In the genomic region with DNA sequence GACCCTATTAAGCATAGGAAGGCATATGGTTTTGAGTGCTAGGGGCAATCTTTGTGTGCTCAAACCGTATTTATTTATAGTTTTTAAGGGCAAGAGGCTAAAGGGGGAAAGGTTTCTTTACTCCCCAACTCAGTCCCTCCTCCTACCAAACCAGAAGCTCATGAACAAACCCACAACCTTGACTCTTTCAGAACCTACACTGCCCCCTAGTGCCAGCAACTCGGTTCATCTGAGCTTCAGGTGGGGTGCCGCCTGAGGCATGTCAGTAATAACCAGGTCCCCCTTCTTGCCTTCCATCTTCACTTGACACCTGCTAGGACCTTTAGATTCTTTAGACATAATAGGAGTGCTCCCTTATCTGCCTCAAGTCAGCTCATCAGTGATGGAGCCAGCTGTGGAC, we compare ENCODE assay signal across 10 mouse cellular contexts. TPM values are rescaled to one million over a fixed set of nuclear protein-coding genes. Genes with fewer than 3 reads are reported as not detected.
DNase-seq lines count a peak whose midpoint lies in the region; ATAC-seq and TF ChIP-seq lines count a peak whose summit lies in the region.
"Had no signal": no experiment of that assay in that cellular context is flagged by ENCODE, and none has a peak within 500 bp of the region (broad histone marks: within the 10 kb centered on the region; RNA-seq: fewer than 3 reads in every experiment).

No protein-coding gene starts in this region.

- H3K4me3 ChIP-seq in embryonic facial prominence, embryonic 11.5 days (ENCODE audit: low read depth, low read length) = no peak overlapping the region
- H3K4me3 ChIP-seq in embryonic facial prominence, embryonic 10.5 days = no peak overlapping the region
- no peak overlapping the region for H3K4me3 ChIP-seq in stomach, postnatal 0 days (ENCODE audit: low read depth, low read length)
- H3K4me3 ChIP-seq: limb, embryonic 13.5 days had no signal

- no peaks in the 10 kb centered on the region for H3K9me3 ChIP-seq in embryonic facial prominence, embryonic 11.5 days (replicated peaks; ENCODE audit: control insufficient read depth, low read length)
- H3K9me3 ChIP-seq in embryonic facial prominence, embryonic 10.5 days = no peaks in the 10 kb centered on the region
- no peaks in the 10 kb centered on the region for H3K9me3 ChIP-seq in stomach, postnatal 0 days (ENCODE audit: control insufficient read depth, low read length)
- H3K9me3 ChIP-seq: G1E; limb, embryonic 13.5 days had no signal

- WGBS in embryonic facial prominence, embryonic 11.5 days = 42% methylated on average over 3 of the region's 3 CpGs
- 57% methylated on average over 3 of the region's 3 CpGs for WGBS in embryonic facial prominence, embryonic 10.5 days
- 29% methylated on average over 3 of the region's 3 CpGs for WGBS in stomach, postnatal 0 days

- no peaks in the 10 kb centered on the region for H3K36me3 ChIP-seq in embryonic facial prominence, embryonic 11.5 days (replicated peaks; ENCODE audit: control insufficient read depth, insufficient read depth, low read depth, low read length)
- H3K36me3 ChIP-seq in embryonic facial prominence, embryonic 10.5 days (replicated peaks) = no peaks in the 10 kb centered on the region
- H3K36me3 ChIP-seq in stomach, postnatal 0 days (ENCODE audit: control insufficient read depth, insufficient read depth, low read length) = no peaks in the 10 kb centered on the region
- H3K36me3 ChIP-seq: G1E; limb, embryonic 13.5 days had no signal

- TF ChIP-seq CTCF in stomach, postnatal 0 days (IDR thresholded peaks at IDR 0.05; ENCODE audit: low read depth) = peak; percentile 68

- TF ChIP-seq EP300 in stomach, postnatal 0 days (optimal IDR thresholded peaks at IDR 0.05) = no peak

- no peak overlapping the region for H3K27ac ChIP-seq in embryonic facial prominence, embryonic 11.5 days (replicated peaks; ENCODE audit: low read depth, low read length)
- no peak overlapping the region for H3K27ac ChIP-seq in embryonic facial prominence, embryonic 10.5 days (replicated peaks)
- H3K27ac ChIP-seq in stomach, postnatal 0 days (replicated peaks) = no peak overlapping the region
- H3K27ac ChIP-seq: limb, embryonic 13.5 days had no signal

- no peak for ATAC-seq in embryonic facial prominence, embryonic 11.5 days (replicated peaks; ENCODE audit: insufficient number of reproducible peaks, low FRiP score, low TSS enrichment, low read depth)
- no peak for ATAC-seq in stomach, postnatal 0 days (ENCODE audit: low FRiP score, low TSS enrichment)

- H3K4me2 ChIP-seq in embryonic facial prominence, embryonic 11.5 days (ENCODE audit: low read depth, low read length) = no peak overlapping the region
- H3K4me2 ChIP-seq in stomach, postnatal 0 days (replicated peaks; ENCODE audit: low read depth) = no peak overlapping the region
- H3K4me2 ChIP-seq: limb, embryonic 13.5 days had no signal

- no peaks in the 10 kb centered on the region for H3K27me3 ChIP-seq in embryonic facial prominence, embryonic 11.5 days (ENCODE audit: control insufficient read depth, insufficient read depth, low read length)
- peaks cover 7% of the 10 kb centered on the region; the same call in 1 of the 2 replicates for H3K27me3 ChIP-seq in embryonic facial prominence, embryonic 10.5 days (replicated peaks; ENCODE audit: low read depth, poor library complexity, severe bottlenecking)
- H3K27me3 ChIP-seq in stomach, postnatal 0 days (ENCODE audit: control insufficient read depth, insufficient read depth, low read length) = no peaks in the 10 kb centered on the region
- H3K27me3 ChIP-seq: limb, embryonic 13.5 days had no signal

- H3K4me1 ChIP-seq in embryonic facial prominence, embryonic 11.5 days (ENCODE audit: control insufficient read depth, insufficient read depth, low read length) = no peaks in the 10 kb centered on the region
- H3K4me1 ChIP-seq in embryonic facial prominence, embryonic 10.5 days = no peaks in the 10 kb centered on the region
- no peaks in the 10 kb centered on the region for H3K4me1 ChIP-seq in stomach, postnatal 0 days (replicated peaks; ENCODE audit: control insufficient read depth, insufficient read depth)

- DNase-seq in embryonic facial prominence, embryonic 11.5 days (ENCODE audit: low spot score) = peak; percentile 36
- no peak for DNase-seq in embryonic facial prominence, embryonic 10.5 days (ENCODE audit: low spot score)
- peak; percentile 48 for DNase-seq in right cerebral cortex, postnatal 14 days
- DNase-seq in right cerebral cortex, postnatal 25 days = no peak
- DNase-seq in kidney, postnatal 4 days = peak; percentile 72 to 75
- peak; percentile 37 for DNase-seq in stomach, postnatal 0 days (ENCODE audit: low spot score)
- no peak for DNase-seq in left cerebral cortex, adult 8-10 months (ENCODE audit: low spot score in 2 of 2)
- DNase-seq in cerebellum, adult 9-10 months = no peak

- no peak overlapping the region for H3K9ac ChIP-seq in embryonic facial prominence, embryonic 11.5 days (replicated peaks; ENCODE audit: low read length)
- H3K9ac ChIP-seq in stomach, postnatal 0 days (ENCODE audit: low read length) = no peak overlapping the region
- H3K9ac ChIP-seq: limb, embryonic 13.5 days had no signal

RNA-seq across cellular contexts. Expression of gene Tifab, which starts 12.5 kb away (rescaled TPM):
- 0.36 and 0.38 TPM in 2 replicates for polyA plus RNA-seq in embryonic facial prominence, embryonic 11.5 days (2014; fragmentation: Nextera tagmentation; extraction: Ambion mirVana)
- 1.3 and 1.5 TPM in 2 replicates for polyA plus RNA-seq in embryonic facial prominence, embryonic 10.5 days (2016; fragmentation: Nextera tagmentation; extraction: Ambion mirVana)
- polyA plus RNA-seq in stomach, postnatal 0 days (2015; fragmentation: Nextera tagmentation; extraction: Ambion mirVana) = 2.1 and 2.4 TPM in 2 replicates
- total RNA-seq in left cerebral cortex, adult 8-10 months (2022) = 1 to 10 TPM; 2.1 to 4.6 (median 3.0) TPM
- polyA plus RNA-seq: G1E had no signal

RNA-seq across cellular contexts. Expression of gene H2afy, which starts 55.1 kb away (rescaled TPM):
- 628 and 651 TPM in 2 replicates for polyA plus RNA-seq in embryonic facial prominence, embryonic 11.5 days (2014; fragmentation: Nextera tagmentation; extraction: Ambion mirVana)
- 478 and 497 TPM in 2 replicates for polyA plus RNA-seq in embryonic facial prominence, embryonic 10.5 days (2016; fragmentation: Nextera tagmentation; extraction: Ambion mirVana)
- polyA plus RNA-seq in stomach, postnatal 0 days (2015; fragmentation: Nextera tagmentation; extraction: Ambion mirVana) = 150 and 157 TPM in 2 replicates
- total RNA-seq in left cerebral cortex, adult 8-10 months (2022) = 100 to 1,000 TPM in 3 of 4 experiments, 10 to 100 TPM in 1; 93.1 to 120 (median 103) TPM

Comparison
In these comparisons a context has a peak if more than half of its experiments do, and no peak if none do; other contexts are left out.
1. DNase-seq: peak in embryonic facial prominence, embryonic 11.5 days (single experiment), right cerebral cortex, postnatal 14 days (single experiment), kidney, postnatal 4 days (2 of 2) and stomach, postnatal 0 days (single experiment); none in embryonic facial prominence, embryonic 10.5 days (single experiment), right cerebral cortex, postnatal 25 days (single experiment), left cerebral cortex, adult 8-10 months (0 of 2) and cerebellum, adult 9-10 months (single experiment).